Mouse (Mus musculus) CH12.LX (cell line): ENCODE results near the gene Ms4a8a. TPM values are rescaled to one million over a fixed set of nuclear protein-coding genes. Genes with fewer than 3 reads are reported as not detected.

ENCODE experiments used
- DNase-seq: peaks from one replicate; pipeline ENCODE4 v3.0.0-alpha.2; 2013; ENCODE audit errors: extremely low read depth
- H3K27ac ChIP-seq: 2 replicates; pipeline ENCODE4 v1.5.1; 2012; ENCODE audit warnings: low read depth, mild to moderate bottlenecking, control low read depth, moderate library complexity; ENCODE audit not compliant: insufficient read depth
- H3K27me3 ChIP-seq: replicated peaks from 2 replicates; pipeline ENCODE3; 2012; ENCODE audit warnings: inconsistent platforms
- H3K36me3 ChIP-seq, 2 experiments: replicated peaks in 1 of 2; 2 replicates each; pipeline versions ENCODE3 to v1.6.1; 2012; ENCODE audit warnings: inconsistent platforms in 1 of 2, low read length in 1 of 2, mild to moderate bottlenecking in 1 of 2, mixed read lengths in 1 of 2, moderate library complexity in 1 of 2; ENCODE audit not compliant: control insufficient read depth in 1 of 2, insufficient read depth in 1 of 2
- H3K4me1 ChIP-seq, 2 experiments: 2 replicates each; pipeline ENCODE4 v1.6.1; 2012; ENCODE audit warnings: inconsistent platforms in 1 of 2, moderate library complexity in 1 of 2; ENCODE audit not compliant: insufficient read depth in 2 of 2, control insufficient read depth in 1 of 2
- H3K4me2 ChIP-seq: 2 replicates; pipeline ENCODE4 v1.6.1; 2012; ENCODE audit warnings: low read depth, mild to moderate bottlenecking, control low read depth; ENCODE audit not compliant: poor library complexity, insufficient read depth, severe bottlenecking
- H3K4me3 ChIP-seq, 3 experiments: fragments of 150-350 bp in 1 of 3; sonication (generic) in 1 of 3; replicated peaks in 1 of 3; 2 replicates each; pipeline versions ENCODE3 to v1.5.1; 2011 to 2012; ENCODE audit warnings: low read depth in 2 of 3, low read length in 2 of 3, mild to moderate bottlenecking in 2 of 3, moderate library complexity in 2 of 3, control low read depth in 1 of 3, improper control_type of control experiment in 1 of 3, inconsistent platforms in 1 of 3, mixed read lengths in 1 of 3; ENCODE audit not compliant: poor library complexity in 1 of 3
- H3K79me2 ChIP-seq: replicated peaks from 2 replicates; pipeline ENCODE4 v1.6.1; 2012; ENCODE audit warnings: mild to moderate bottlenecking, moderate library complexity; ENCODE audit not compliant: control insufficient read depth, poor library complexity, insufficient read depth, severe bottlenecking; ENCODE audit errors: extremely low read depth
- H3K9ac ChIP-seq: 2 replicates; pipeline ENCODE4 v1.6.1; 2012; ENCODE audit warnings: low read depth, mild to moderate bottlenecking, control low read depth, moderate library complexity; ENCODE audit not compliant: insufficient read depth
- H3K9me3 ChIP-seq: replicated peaks from 2 replicates; pipeline ENCODE3; 2012; ENCODE audit warnings: low read length, inconsistent platforms, mixed read lengths
- BHLHE40 ChIP-seq: IDR thresholded peaks from 2 replicates; pipeline ENCODE4 v1.6.1; 2011; ENCODE audit warnings: mild to moderate bottlenecking, low read depth, low read length, improper control_type of control experiment
- CHD2 ChIP-seq: IDR thresholded peaks from 2 replicates; pipeline ENCODE4 v1.6.1; 2011; ENCODE audit warnings: low read length, improper control_type of control experiment
- E2F4 ChIP-seq: IDR thresholded peaks from 2 replicates; pipeline ENCODE4 v1.6.1; 2011; ENCODE audit warnings: low read depth, low read length, improper control_type of control experiment; ENCODE audit not compliant: insufficient replicate concordance
- ELF1 ChIP-seq: IDR thresholded peaks from 2 replicates; pipeline ENCODE4 v1.6.1; 2014; ENCODE audit warnings: low read depth, mild to moderate bottlenecking, inconsistent platforms, low read length, improper control_type of control experiment
- ETS1 ChIP-seq: conservative IDR thresholded peaks from 2 replicates; pipeline ENCODE4 v1.6.1; 2012; ENCODE audit warnings: low read depth, mild to moderate bottlenecking, inconsistent platforms, low read length, improper control_type of control experiment, moderate library complexity
- IRF4 ChIP-seq: IDR thresholded peaks from 2 replicates; pipeline ENCODE4 v1.6.1; 2014; ENCODE audit warnings: low read depth, mild to moderate bottlenecking, inconsistent platforms, low read length, improper control_type of control experiment
- JUND ChIP-seq: conservative IDR thresholded peaks from 2 replicates; pipeline ENCODE4 v1.6.1; 2011; ENCODE audit warnings: low read depth, low read length, improper control_type of control experiment
- KAT2A ChIP-seq: IDR thresholded peaks from 2 replicates; pipeline ENCODE4 v1.6.1; 2012; ENCODE audit warnings: low read length, improper control_type of control experiment, inconsistent platforms; ENCODE audit not compliant: insufficient replicate concordance
- MAFK ChIP-seq: IDR thresholded peaks from 2 replicates; pipeline ENCODE4 v1.6.1; 2011; ENCODE audit warnings: low read length, improper control_type of control experiment; ENCODE audit not compliant: insufficient replicate concordance
- MAX ChIP-seq: IDR thresholded peaks from 2 replicates; pipeline ENCODE4 v1.6.1; 2011; ENCODE audit warnings: low read length, improper control_type of control experiment
- NRF1 ChIP-seq: IDR thresholded peaks from 2 replicates; pipeline ENCODE4 v1.6.1; 2014; ENCODE audit warnings: low read depth, mild to moderate bottlenecking, inconsistent platforms, low read length, improper control_type of control experiment, moderate library complexity
- PAX5 ChIP-seq: IDR thresholded peaks from 2 replicates; pipeline ENCODE4 v1.6.1; 2012; ENCODE audit warnings: low read length, inconsistent platforms, mixed read lengths
- POLR2AphosphoS2 ChIP-seq: IDR thresholded peaks from 2 replicates; pipeline ENCODE4 v1.6.1; 2011; ENCODE audit warnings: low read depth, low read length, improper control_type of control experiment
- USF2 ChIP-seq: conservative IDR thresholded peaks from 2 replicates; pipeline ENCODE4 v1.6.1; 2011; ENCODE audit warnings: low read depth, low read length, improper control_type of control experiment
- ZC3H11A ChIP-seq: IDR thresholded peaks from 2 replicates; pipeline ENCODE4 v1.6.1; 2012; ENCODE audit warnings: low read depth, mild to moderate bottlenecking, inconsistent platforms, low read length, improper control_type of control experiment
- ZMIZ1 ChIP-seq: IDR thresholded peaks from 2 replicates; pipeline ENCODE4 v1.6.1; 2012; ENCODE audit warnings: low read depth, mild to moderate bottlenecking, inconsistent platforms, low read length, improper control_type of control experiment
- dilution Hi-C: fragments of 300-500 bp; cut with MboI; formaldehyde crosslinking; loops from 2 replicates; pipeline ENCODE4 v1.14.3; 2020; ENCODE audit warnings: low sequenced_read_pairs; ENCODE audit not compliant: extremely low pct_unique_long_range_greater_than_20kb, extremely low pct_ligation_motif_present
- in situ Hi-C: fragments of 300-500 bp; cut with MboI; formaldehyde crosslinking; loops from 3 replicates; pipeline ENCODE4 v1.14.3; 2019; ENCODE audit warnings: low sequenced_read_pairs, low pct_ligation_motif_present, low pct_unique_long_range_greater_than_20kb, mixed read lengths
- polyA plus RNA-seq: library from polyadenylated mRNA; unstranded; fragments of >175 nt; gene quantifications from 2 replicates; pipeline ENCODE4 v1.2.1, GENCODE M21; 2012; ENCODE audit warnings: low read depth; ENCODE audit not compliant: insufficient read length
- total RNA-seq, 2 experiments: library from RNA; depleted of rRNA; stranded (reverse); fragments of 300-350 nt in 1 of 2; fragments of >200 nt in 1 of 2; gene quantifications; 2 replicates each; pipeline ENCODE4 v1.2.3; 2012 to 2014

Gene Ms4a8a
- total and polyA plus RNA-seq, 3 experiments: not detected

DNA sequence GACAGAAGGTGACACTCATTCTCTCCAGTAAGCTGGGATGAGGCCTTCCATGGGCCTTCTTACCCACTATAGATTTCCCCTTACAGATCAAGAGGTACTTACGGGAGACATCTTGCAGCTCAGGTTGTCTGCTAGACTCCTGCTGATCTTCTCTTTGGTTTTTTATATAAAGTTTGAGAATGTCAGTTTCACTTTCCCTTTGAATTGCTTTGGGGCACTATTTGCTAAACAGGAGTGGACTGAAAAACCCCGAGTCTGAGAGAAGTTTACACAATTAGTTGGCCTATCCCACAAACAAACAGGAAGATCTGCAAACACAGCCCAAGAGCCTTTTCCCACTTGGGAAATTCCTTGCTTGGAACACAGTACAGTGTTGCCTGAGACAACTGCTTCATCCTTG, 30.6 kb downstream of the Ms4a8a start:
- no peak overlapping the region for H3K27ac ChIP-seq
- H3K9me3 ChIP-seq: no peaks in the 10 kb centered on the region
- H3K9ac ChIP-seq: peak overlapping the region; percentile 86
- dilution Hi-C loops: no loop called here
- no peak for DNase-seq
- peaks cover 2 to 36% of the 10 kb centered on the region in 2 experiments; a peak in 3 of 4 replicates for H3K4me1 ChIP-seq
- H3K27me3 ChIP-seq: no peaks in the 10 kb centered on the region
- in situ Hi-C loops: loop anchor here (25.0 kb wide), 1 partner anchor 287 kb away; the partner anchor contains the start of gene Ms4a7
- peak overlapping the region; percentile 93 for H3K4me2 ChIP-seq
- no peaks in the 10 kb centered on the region for H3K79me2 ChIP-seq
- H3K36me3 ChIP-seq: no peaks in the 10 kb centered on the region
- TF ChIP-seq MAFK: no peak
- no peak for TF ChIP-seq ELF1
- TF ChIP-seq ZMIZ1: no peak
- TF ChIP-seq MAX: no peak
- TF ChIP-seq JUND: no peak
- TF ChIP-seq PAX5: no peak
- TF ChIP-seq IRF4: 0 out of 2 replicates have a peak, but pooled peaks have one; percentile 23
- H3K4me3 ChIP-seq: peak overlapping the region in 2 of 3 experiments; percentile 5 to 26

DNA sequence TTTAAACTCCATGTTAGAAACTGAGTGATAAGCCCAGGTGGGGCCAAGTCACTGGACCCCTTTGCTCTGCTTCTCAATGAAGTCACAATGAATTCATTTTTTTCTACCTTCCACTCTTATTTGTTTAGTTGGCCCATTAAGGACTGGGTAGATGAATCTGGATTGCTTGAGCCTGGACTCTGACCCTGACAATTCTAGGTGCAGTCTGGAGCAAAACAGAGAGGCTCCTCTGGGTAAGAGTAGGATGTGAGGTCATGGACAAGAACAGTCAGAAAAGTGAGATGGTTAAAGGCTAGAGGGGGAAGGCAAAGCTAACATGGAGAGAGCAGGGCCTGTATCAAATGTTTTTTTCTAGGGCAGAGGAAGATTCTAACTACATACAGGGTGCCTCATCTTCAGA, 31.5 kb downstream of the Ms4a8a start:
- peak overlapping the region in 1 of 3 experiments; percentile 9 for H3K4me3 ChIP-seq
- in situ Hi-C loops (loop anchor here (25.0 kb wide), 1 partner anchor 563 kb away; the partner anchor contains the start of genes Ms4a2 and Ms4a6d), dilution Hi-C loops (no loop called here)
- no peaks in the 10 kb centered on the region for H3K9me3 ChIP-seq
- H3K4me2 ChIP-seq: peak overlapping the region; percentile 93
- H3K9ac ChIP-seq: peak overlapping the region; percentile 86
- no peaks in the 10 kb centered on the region for H3K79me2 ChIP-seq
- TF ChIP-seq POLR2AphosphoS2 (no peak), CHD2 (no peak), KAT2A (no peak), BHLHE40 (no peak), NRF1 (no peak), USF2 (no peak), ZC3H11A (no peak), ETS1 (no peak), ZMIZ1 (no peak), E2F4 (no peak)
- H3K27ac ChIP-seq: peak overlapping the region; percentile 20; the same call in 1 of the 2 replicates
- no peak for DNase-seq
- no peaks in the 10 kb centered on the region for H3K36me3 ChIP-seq
- no peaks in the 10 kb centered on the region for H3K27me3 ChIP-seq
- peaks cover 2 to 37% of the 10 kb centered on the region in 2 experiments; a peak in 3 of 4 replicates for H3K4me1 ChIP-seq
